Mouse (Mus musculus): ENCODE measurements around the gene Krt72.

GRCm38 (mm10) chr15:101786360-101786759, at the start of gene Krt72:
- TF ChIP-seq CTCF (IDR thresholded peaks at IDR 0.05; ENCODE audit: low read depth, low read length): no peak
- TF ChIP-seq POLR2A (IDR thresholded peaks at IDR 0.05; ENCODE audit: extremely low read depth, insufficient read depth, low read length): no peak
